Comparison of ENCODE assay signal across 9 mouse cellular contexts in the genomic region with DNA sequence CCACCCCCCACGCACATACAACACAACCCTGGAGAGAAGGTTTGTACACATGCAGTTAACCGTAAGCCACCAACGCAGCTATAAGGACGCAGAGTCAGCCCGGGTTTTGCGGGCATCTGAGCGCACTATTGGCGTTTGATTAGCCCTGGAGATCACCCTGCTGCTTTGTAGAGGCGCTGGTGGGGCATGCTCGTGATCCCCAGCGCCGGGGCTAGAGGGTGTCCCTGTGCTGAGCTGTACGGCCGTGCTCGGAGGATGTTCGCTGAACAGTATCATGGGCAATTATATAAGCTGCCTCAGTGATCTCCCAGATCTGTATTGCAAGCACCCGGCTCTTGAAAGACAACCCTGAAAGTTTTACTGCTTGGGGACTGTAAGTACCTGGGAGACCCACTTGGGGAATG. TPM values are rescaled to one million over a fixed set of nuclear protein-coding genes. Genes with fewer than 3 reads are reported as not detected.
DNase-seq lines count a peak whose midpoint lies in the region; ATAC-seq lines count a peak whose summit lies in the region.
"Had no signal": no experiment of that assay in that cellular context is flagged by ENCODE, and none has a peak within 500 bp of the region (broad histone marks: within the 10 kb centered on the region; RNA-seq: fewer than 3 reads in every experiment).

No protein-coding gene starts in this region.

- ATAC-seq in cerebellum, adult (ENCODE audit: insufficient number of reproducible peaks, low FRiP score, low TSS enrichment) = no peak
- ATAC-seq in midbrain, embryonic 11.5 days (ENCODE audit: low FRiP score) = no peak
- no peak for ATAC-seq in stomach, embryonic 15.5 days (ENCODE audit: insufficient read depth, low FRiP score, low read depth)

- WGBS in midbrain, embryonic 11.5 days = under 1% methylated on average over 17 of the region's 17 CpGs
- under 1% methylated on average over 17 of the region's 17 CpGs for WGBS in stomach, embryonic 15.5 days

- H3K4me3 ChIP-seq in midbrain, embryonic 11.5 days (ENCODE audit: low read depth, low read length) = peak overlapping the region; percentile 71
- H3K4me3 ChIP-seq in stomach, embryonic 15.5 days (replicated peaks) = peak overlapping the region; percentile 70

- peaks cover 22% of the 10 kb centered on the region for H3K27me3 ChIP-seq in midbrain, embryonic 11.5 days (ENCODE audit: control insufficient read depth, insufficient read depth, low read length)
- 0 out of 2 replicates have a peak, but pooled peaks cover 7% of the 10 kb centered on the region for H3K27me3 ChIP-seq in stomach, embryonic 15.5 days (replicated peaks)

- DNase-seq in cerebellum, postnatal 10 days = peak; percentile 23 to 24
- DNase-seq in ZHBTc4 (ENCODE audit: low read depth, low spot score) = peak; percentile 33
- peak; percentile 21 for DNase-seq in forelimb bud, embryonic 11.5 days (ENCODE audit: low read depth, low spot score)
- DNase-seq in kidney, postnatal 14 days = peak; percentile 13
- DNase-seq in midbrain, embryonic 11.5 days (ENCODE audit: low spot score, missing footprints) = peak; percentile 95
- DNase-seq in T-cell, adult 2 months (ENCODE audit: low spot score) = no peak

- no peak overlapping the region for H3K27ac ChIP-seq in midbrain, embryonic 11.5 days (ENCODE audit: low read depth, low read length)
- H3K27ac ChIP-seq in stomach, embryonic 15.5 days = no peak overlapping the region
- H3K27ac ChIP-seq: liver, embryonic 15.5 days had no signal

- H3K4me2 ChIP-seq in midbrain, embryonic 11.5 days = peak overlapping the region; percentile 92
- peak overlapping the region; percentile 98 for H3K4me2 ChIP-seq in stomach, embryonic 15.5 days

- no peaks in the 10 kb centered on the region for H3K9me3 ChIP-seq in midbrain, embryonic 11.5 days (ENCODE audit: control insufficient read depth, low read length)
- no peaks in the 10 kb centered on the region for H3K9me3 ChIP-seq in stomach, embryonic 15.5 days
- H3K9me3 ChIP-seq: liver, embryonic 15.5 days had no signal

- no peaks in the 10 kb centered on the region for H3K36me3 ChIP-seq in midbrain, embryonic 11.5 days (ENCODE audit: control insufficient read depth, insufficient read depth, low read length)
- no peaks in the 10 kb centered on the region for H3K36me3 ChIP-seq in stomach, embryonic 15.5 days
- H3K36me3 ChIP-seq: liver, embryonic 15.5 days had no signal

- peak overlapping the region; percentile 92 for H3K9ac ChIP-seq in midbrain, embryonic 11.5 days (ENCODE audit: low read length)
- H3K9ac ChIP-seq in stomach, embryonic 15.5 days = peak overlapping the region; percentile 34; the same call in 1 of the 2 replicates
- H3K9ac ChIP-seq: liver, embryonic 15.5 days had no signal

- H3K4me1 ChIP-seq in midbrain, embryonic 11.5 days (ENCODE audit: control insufficient read depth, insufficient read depth, low read length) = peaks cover 16% of the 10 kb centered on the region
- H3K4me1 ChIP-seq in stomach, embryonic 15.5 days = peaks cover 17% of the 10 kb centered on the region

RNA-seq across cellular contexts. Expression of a gene that starts 40.6 kb away (rescaled TPM):
- polyA plus RNA-seq in midbrain, embryonic 11.5 days (2014; fragmentation: Nextera tagmentation; extraction: Ambion mirVana) = 21.1 and 24.8 TPM in 2 replicates
- polyA plus RNA-seq in stomach, embryonic 15.5 days (2015; fragmentation: Nextera tagmentation; extraction: Ambion mirVana) = 24.0 and 26.2 TPM in 2 replicates
